Mouse (Mus musculus) ovary, adult 18-20 months (tissue): ENCODE results near the gene Tspan7.
A peak's percentile ranks its signal among the peaks of the same experiment; 100 is the strongest.

Source experiments
- DNase-seq: peaks from one replicate; pipeline ENCODE4 v3.0.0; 2022; ENCODE audit warnings: low spot score, mixed read lengths

The Tspan7 gene

DNA sequence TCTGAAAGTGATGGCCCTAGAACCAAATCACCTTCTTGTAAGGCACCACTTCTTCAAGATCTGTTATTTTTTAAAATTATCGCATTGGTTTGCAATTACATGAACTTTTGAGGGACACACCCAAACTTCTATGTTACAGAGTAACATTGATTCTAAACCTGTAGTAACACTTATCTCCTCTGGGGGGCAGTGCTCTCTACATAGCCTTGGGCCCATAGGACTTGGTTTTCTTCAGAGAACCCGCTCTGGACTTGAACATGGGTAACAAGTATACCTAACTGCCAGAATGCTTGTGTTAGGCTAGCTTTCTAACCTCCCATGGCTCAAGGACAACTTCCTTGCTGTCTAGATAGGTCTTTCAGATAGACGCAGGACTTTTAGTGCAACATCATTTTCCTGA, 64.8 kb downstream of the Tspan7 start:
- DNase-seq = no peak

DNA sequence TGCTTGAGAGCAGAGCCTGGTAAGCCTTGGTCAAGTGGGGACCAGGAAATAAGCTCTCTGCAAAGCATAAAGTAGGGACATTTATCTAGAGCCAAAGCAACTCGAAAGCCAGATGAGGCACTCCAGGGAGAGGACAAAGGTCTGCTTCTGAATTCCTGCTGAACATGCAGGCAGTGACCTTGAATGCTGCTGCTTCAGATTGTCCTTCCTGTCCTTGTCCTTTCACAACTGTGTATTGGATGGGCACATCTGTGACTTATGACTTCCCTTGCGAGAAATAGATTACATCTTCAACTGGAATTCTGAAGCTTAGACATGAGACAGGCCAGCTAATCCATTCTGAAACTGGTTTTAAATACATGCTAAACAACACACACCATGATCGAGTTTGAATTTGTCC, 71.9 kb downstream of the Tspan7 start:
- DNase-seq = no peak

DNA sequence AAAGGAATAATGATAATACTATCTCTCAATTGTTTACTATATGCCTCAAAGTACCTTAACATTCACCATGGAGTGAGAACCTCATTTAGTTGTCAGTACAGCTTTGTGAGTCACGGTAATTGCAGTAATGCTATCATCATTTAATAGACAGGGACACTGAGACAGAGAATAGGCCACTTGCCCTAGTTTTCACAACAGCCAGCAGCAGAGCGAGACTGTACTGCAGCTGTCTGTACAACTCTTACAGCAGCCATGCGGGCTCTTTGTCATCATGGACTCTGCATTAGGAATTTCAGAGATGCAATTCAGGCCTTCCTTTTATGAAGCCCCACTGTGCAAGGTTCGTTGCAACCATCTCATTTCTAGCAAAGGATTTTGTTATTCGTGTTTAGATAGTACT, 72.6 kb downstream of the Tspan7 start:
- no peak for DNase-seq

- DNase-seq = no peak
These were observed 73.7 kb downstream of the Tspan7 start for GRCm38 (mm10) chrX:10558625-10559024.

DNA sequence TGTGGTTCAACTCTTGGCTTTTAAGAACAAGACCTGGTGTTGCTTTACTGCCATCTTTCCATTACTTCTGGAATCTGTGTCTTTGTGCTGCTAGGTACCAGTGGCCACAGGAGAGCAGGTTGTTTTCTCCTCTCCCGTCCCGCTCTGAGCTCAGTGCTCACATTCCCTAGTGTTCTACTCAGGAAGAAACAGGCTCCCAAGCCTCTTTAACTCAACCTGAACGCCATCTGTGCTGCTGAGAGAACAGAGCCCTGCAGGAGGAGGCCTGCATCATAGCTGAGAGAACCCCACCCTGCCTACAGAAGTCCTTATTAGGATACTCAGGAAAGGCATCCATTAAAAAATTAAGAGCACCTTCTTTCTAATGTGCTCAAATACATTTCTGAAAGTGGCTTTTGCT, 80.9 kb downstream of the Tspan7 start:
- DNase-seq = no peak

DNA sequence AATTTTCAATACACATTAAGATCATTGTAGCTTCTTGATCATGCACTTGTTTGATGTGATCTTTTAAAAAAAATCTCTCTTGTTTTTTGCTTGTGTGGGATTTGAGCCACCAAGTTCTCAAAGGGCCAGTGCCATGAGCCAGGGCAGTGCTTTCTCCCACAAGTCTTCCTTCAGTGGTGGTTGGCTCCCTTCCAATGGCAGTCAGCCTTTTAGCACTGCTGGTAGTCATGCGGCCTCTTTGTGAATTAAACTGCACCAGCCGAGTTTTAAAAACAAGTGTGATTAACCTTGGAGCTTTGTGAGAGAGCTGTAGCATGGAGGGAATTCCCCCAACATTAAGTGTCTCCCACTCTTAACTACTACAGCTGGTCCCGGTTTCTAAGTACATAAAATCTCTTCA, 89.6 kb downstream of the Tspan7 start:
- DNase-seq = peak; percentile 50

- DNase-seq = no peak
These were observed 90.4 kb downstream of the Tspan7 start for GRCm38 (mm10) chrX:10575406-10575805.

GRCm38 (mm10) chrX:10576349-10576748, 91.4 kb downstream of the Tspan7 start:
- no peak for DNase-seq

DNA sequence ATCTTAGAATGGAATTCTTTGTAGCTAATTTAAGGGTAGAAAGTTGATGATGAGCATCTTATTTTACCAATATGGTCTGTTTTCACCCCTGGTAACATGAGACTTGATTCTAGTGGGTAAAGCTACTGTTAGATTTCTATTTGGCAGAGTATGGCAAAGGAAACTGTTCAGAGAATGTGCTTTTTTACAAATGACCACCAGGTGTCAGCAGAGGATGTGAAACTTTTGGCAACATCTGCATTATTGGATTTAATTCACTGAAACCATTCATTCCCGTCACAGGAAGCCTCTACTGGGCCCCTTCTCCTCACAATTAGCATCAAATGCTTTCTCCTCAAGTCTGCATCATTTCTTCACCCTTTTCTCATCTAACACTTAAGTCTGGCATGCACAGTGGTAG, 92.4 kb downstream of the Tspan7 start:
- DNase-seq = no peak

- DNase-seq = no peak
These were observed 97.8 kb downstream of the Tspan7 start for GRCm38 (mm10) chrX:10582731-10583130.

- DNase-seq = no peak
These were observed 107.3 kb downstream of the Tspan7 start for GRCm38 (mm10) chrX:10592244-10592643.

DNA sequence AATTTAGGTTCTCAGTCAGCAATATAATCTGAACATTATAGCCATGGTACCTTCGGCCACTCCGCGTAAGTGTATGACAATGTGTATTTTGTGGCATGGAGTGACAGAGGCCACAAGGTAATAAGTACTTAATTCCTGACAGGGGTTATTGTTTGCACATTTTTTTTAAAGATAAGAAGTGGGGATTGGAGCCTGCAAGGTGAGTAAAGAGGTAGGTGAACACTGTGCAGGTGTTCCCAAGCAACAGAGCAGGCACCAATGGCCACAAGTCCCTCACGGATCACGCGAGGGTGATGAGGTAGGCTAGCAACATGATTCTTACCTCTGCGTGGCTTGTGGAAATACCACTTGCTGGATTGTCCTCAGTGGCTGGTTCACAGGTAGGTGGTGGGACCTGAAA, 108.6 kb downstream of the Tspan7 start:
- no peak for DNase-seq

GRCm38 (mm10) chrX:10617119-10617518, 132.2 kb downstream of the Tspan7 start:
- no peak for DNase-seq

- no peak for DNase-seq
These were observed 156.1 kb downstream of the Tspan7 start for GRCm38 (mm10) chrX:10641062-10641461.
